Mouse (Mus musculus) CD4-positive, CD25-positive, alpha-beta regulatory T cell, adult 4 months (primary cell): ENCODE results near the gene Fxr1. TPM values are rescaled to one million over a fixed set of nuclear protein-coding genes. Genes with fewer than 3 reads are reported as not detected.
"Not testable (repeated sequence)": the region's sequence is repeated elsewhere in the genome, so short reads cannot be mapped to it uniquely, and the experiment has no call there.

Experiments used
- ATAC-seq: one replicate; pipeline ENCODE4 v1.8.0; 2017
- polyA plus RNA-seq, 2 experiments: library from polyadenylated mRNA; unstranded; fragments of 100-300 nt; shearing (Covaris generic); gene quantifications; one replicate each; pipeline ENCODE4 v1.2.1; 2017

Gene Fxr1
- polyA plus RNA-seq, 2 experiments from 2014 or later, result 45.6 to 48.5 TPM

GRCm38 (mm10) chr3:34068943-34069342 lies 49.2 kb downstream of the Fxr1 start:
- not testable (repeated sequence) for ATAC-seq

DNA sequence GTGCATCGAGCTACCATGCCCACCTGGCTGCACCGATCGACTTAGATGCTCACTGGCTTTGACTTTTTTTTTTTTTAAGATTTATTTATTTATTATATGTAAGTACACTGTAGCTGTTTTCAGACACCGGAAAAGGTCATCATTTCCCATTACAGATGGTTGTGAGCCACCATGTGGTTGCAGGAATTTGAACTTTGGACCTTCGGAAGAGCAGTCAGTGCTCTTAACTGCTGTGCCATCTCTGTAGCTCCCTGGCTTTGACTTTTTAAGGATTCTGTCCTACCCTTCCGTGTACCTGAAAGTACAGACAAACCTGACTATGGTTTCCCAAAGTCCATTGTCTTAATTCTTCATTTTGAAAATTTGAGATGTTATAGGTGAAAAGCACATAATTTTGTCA lies 53.0 kb downstream of the Fxr1 start:
- no peak for ATAC-seq

- no peak for ATAC-seq
Observed at GRCm38 (mm10) chr3:34076058-34076759, 56.5 kb downstream of the Fxr1 start.

- peak; percentile 93 for ATAC-seq
Observed at GRCm38 (mm10) chr3:34080900-34081662, 61.3 kb downstream of the Fxr1 start, which contains the start of gene Dnajc19. Gene Dnajc19, minus strand, starts transcription at chr3:34081321.

DNA sequence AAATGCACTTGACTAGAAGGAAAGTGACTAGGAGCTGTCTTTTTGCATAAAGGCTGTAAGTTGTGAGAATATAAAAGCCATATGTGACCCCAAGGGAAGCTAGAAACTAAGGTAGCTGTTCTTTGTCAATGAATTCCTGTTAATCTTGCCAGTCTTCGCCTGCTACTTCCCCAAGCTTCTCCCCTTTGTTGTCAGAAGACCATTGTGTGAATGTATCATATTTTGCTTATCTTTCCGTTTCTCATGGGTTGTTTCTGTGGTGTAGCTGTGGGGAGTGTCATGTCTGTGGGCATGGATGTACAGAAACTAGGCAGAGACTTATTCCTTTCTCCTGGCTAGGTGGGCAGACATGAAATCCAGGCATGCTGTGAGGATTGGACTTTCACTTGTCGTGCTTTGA lies 62.2 kb downstream of the Fxr1 start:
- no peak for ATAC-seq

DNA sequence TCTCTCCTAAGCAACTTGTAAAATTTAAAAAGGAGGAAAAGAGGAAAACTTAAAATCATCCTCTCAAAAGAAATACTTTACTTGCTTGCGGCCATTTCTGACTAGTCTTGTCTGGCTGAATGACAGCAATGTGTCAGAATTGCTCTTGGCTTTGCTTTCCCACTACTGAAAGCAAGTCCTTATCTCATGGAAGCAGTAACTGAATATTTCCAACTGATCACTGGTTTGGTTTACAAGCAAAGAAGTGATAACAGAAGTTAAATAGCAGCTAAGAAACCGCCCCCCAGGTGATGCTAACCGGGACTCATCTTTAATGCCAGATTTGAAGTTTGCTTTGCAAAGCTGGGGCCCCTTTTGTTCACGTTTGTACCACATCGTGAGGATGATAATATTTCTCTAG lies 63.9 kb downstream of the Fxr1 start:
- no peak for ATAC-seq

GRCm38 (mm10) chr3:34102891-34103290 lies 83.1 kb downstream of the Fxr1 start:
- ATAC-seq, result no peak

- ATAC-seq, result no peak
Observed at GRCm38 (mm10) chr3:34103902-34104672, 84.3 kb downstream of the Fxr1 start.

- no peak for ATAC-seq
Observed at GRCm38 (mm10) chr3:34106421-34106820, 86.7 kb downstream of the Fxr1 start.

DNA sequence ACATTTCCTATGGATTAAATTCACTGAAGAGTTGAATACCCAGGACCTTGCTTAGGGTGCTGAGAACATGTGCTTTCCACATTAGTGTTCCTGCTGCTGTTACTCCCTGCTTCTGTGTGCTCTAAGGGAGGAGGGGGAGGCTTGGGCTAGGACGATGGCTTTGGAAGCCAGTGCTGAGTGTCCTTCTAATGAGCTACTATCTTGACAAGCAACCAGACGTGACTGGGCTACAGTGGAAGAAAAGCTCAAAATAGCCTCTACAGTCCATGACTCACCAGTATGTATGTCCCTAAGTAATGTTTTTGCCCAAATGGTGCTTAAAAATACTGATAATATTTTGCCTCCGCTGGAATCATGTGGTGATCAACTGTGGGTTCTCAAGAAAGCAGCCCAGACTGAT lies 87.9 kb downstream of the Fxr1 start:
- ATAC-seq, result no peak

- ATAC-seq, result no peak
Observed at GRCm38 (mm10) chr3:34111941-34112685, 92.4 kb downstream of the Fxr1 start.

GRCm38 (mm10) chr3:34115806-34116205 lies 96.1 kb downstream of the Fxr1 start:
- ATAC-seq, result no peak

DNA sequence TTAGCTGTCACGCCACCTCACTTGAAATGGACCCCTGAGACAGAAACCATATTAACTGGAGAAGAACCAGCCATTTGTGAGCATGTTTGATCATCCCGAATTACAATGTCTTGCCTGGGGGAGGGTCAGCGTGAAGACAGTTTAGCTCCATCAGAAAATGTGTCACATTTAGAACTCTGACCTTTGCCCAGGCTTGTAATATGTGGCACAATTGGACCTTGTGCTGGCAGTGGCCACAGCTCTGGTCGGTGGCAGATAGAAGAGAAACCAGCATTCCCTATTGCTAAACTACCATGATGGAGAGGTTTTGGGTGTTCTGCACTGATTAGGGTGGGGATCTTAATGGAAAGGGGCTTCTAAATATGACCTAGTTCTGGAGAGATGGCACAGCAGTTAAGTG lies 100.1 kb downstream of the Fxr1 start:
- ATAC-seq, result no peak

Other genes with a start within 250 kb of the Fxr1 start
- gene Ttc14, start 220.1 kb upstream of the Fxr1 start, polyA plus RNA-seq, result 10 to 100 TPM; 12.7 to 20.5 TPM
- gene Ccdc39, start 175.6 kb upstream of the Fxr1 start, polyA plus RNA-seq, result under 1 TPM; 0.19 to 0.70 TPM
- 100 to 1,000 TPM; 129 to 159 TPM for gene Dnajc19, start 61.4 kb downstream of the Fxr1 start, polyA plus RNA-seq